Mouse (Mus musculus): ENCODE results near the gene Ndufaf3.

GRCm38 (mm10) chr9:108545986-108546385 lies 21.2 kb downstream of the Ndufaf3 start:
- TF ChIP-seq CTCF (IDR thresholded peaks at IDR 0.05; ENCODE audit: insufficient read depth, low read length) (no peak), POLR2A (IDR thresholded peaks at IDR 0.05; ENCODE audit: borderline replicate concordance, extremely low read depth, low read depth, low read length) (no peak)

All from lung, adult 2 months (tissue).